Mouse (Mus musculus): Measurements from ENCODE around the gene Fam50a.

- TF ChIP-seq POLR2A (IDR thresholded peaks at IDR 0.05; ENCODE audit: low read depth, low read length) = no peak; the same call in 1 of the 2 replicates
- TF ChIP-seq CTCF (IDR thresholded peaks at IDR 0.05; ENCODE audit: borderline replicate concordance, insufficient read depth, low read length) = no peak
Measured at GRCm38 (mm10) chrX:74312540-74313464, at the start of gene Fam50a.

All from embryonic fibroblast, embryonic 13.5 days (primary cell).